Mouse (Mus musculus) liver, adult 2 months (tissue): ENCODE results near the gene Lrrc10.

Experiments
- CTCF ChIP-seq: fragments of 200-500 bp; IDR thresholded peaks from 2 replicates; pipeline ENCODE4 v1.5.1; 2011; ENCODE audit warnings: low read depth, low read length, control low read depth
- POLR2A ChIP-seq: fragments of 200-500 bp; IDR thresholded peaks from 2 replicates; pipeline ENCODE4 v1.6.1; 2011; ENCODE audit warnings: low read length, control low read depth; ENCODE audit not compliant: insufficient read depth; ENCODE audit errors: extremely low read depth

- no peak for TF ChIP-seq CTCF
- TF ChIP-seq POLR2A: no peak
These were observed 48.9 kb upstream of the Lrrc10 start for GRCm38 (mm10) chr10:116996236-116996600.
